Mouse (Mus musculus) liver, adult 2 months (tissue): Measurements from ENCODE around the gene Prr7. TPM values are rescaled to one million over a fixed set of nuclear protein-coding genes. Genes with fewer than 3 reads are reported as not detected.

Experiments
- DNase-seq: peaks from one replicate; pipeline ENCODE4 v3.0.0-alpha.2; 2011; ENCODE audit warnings: low read depth, low spot score; ENCODE audit errors: extremely low read depth
- H3K27ac ChIP-seq: fragments of 200-500 bp; replicated peaks from 2 replicates; pipeline ENCODE4 v1.5.1; 2012; ENCODE audit warnings: low read depth, mild to moderate bottlenecking, control low read depth, inconsistent platforms, low read length; ENCODE audit not compliant: insufficient read depth
- H3K27me3 ChIP-seq: fragments of 200-500 bp; 2 replicates; pipeline ENCODE4 v1.6.1; 2012; ENCODE audit warnings: mild to moderate bottlenecking, moderate library complexity, low read length, inconsistent platforms; ENCODE audit not compliant: control insufficient read depth, insufficient read depth
- H3K36me3 ChIP-seq: fragments of 200-500 bp; 2 replicates; pipeline ENCODE4 v1.6.1; 2012; ENCODE audit warnings: low read length, inconsistent platforms; ENCODE audit not compliant: control insufficient read depth, insufficient read depth
- H3K4me1 ChIP-seq: fragments of 200-500 bp; 2 replicates; pipeline ENCODE4 v1.6.1; 2011; ENCODE audit warnings: low read length; ENCODE audit not compliant: control insufficient read depth, insufficient read depth
- H3K4me3 ChIP-seq: fragments of 200-500 bp; 2 replicates; pipeline ENCODE4 v1.5.1; 2011; ENCODE audit warnings: low read depth, mild to moderate bottlenecking, control low read depth, low read length, moderate library complexity; ENCODE audit not compliant: insufficient read depth
- H3K79me2 ChIP-seq: fragments of 200-500 bp; 2 replicates; pipeline ENCODE4 v1.6.1; 2012; ENCODE audit warnings: inconsistent platforms, mild to moderate bottlenecking, low read length, moderate library complexity; ENCODE audit not compliant: control insufficient read depth, insufficient read depth
- H3K9ac ChIP-seq: fragments of 200-500 bp; 2 replicates; pipeline ENCODE4 v1.6.1; 2012; ENCODE audit warnings: low read depth, mild to moderate bottlenecking, control low read depth, inconsistent platforms, low read length
- CTCF ChIP-seq: fragments of 200-500 bp; IDR thresholded peaks from 2 replicates; pipeline ENCODE4 v1.5.1; 2011; ENCODE audit warnings: low read depth, low read length, control low read depth
- POLR2A ChIP-seq: fragments of 200-500 bp; IDR thresholded peaks from 2 replicates; pipeline ENCODE4 v1.6.1; 2011; ENCODE audit warnings: low read length, control low read depth; ENCODE audit not compliant: insufficient read depth; ENCODE audit errors: extremely low read depth
- WGBS: fragments of 180-500 bp; shearing (Covaris S2); methylation state at CpG from one replicate; pipeline ENCODE4 v1.1.7; 2018; 5-methylcytosine and 5-hydroxymethylcytosine counted together
- polyA plus RNA-seq: library from polyadenylated mRNA; depleted of rRNA; stranded (reverse); fragments of >200 nt; gene quantifications from 2 replicates; pipeline ENCODE4 v1.2.3, GENCODE M21; 2012
- total RNA-seq: library from RNA; depleted of rRNA; stranded (reverse); fragments of >200 nt; gene quantifications from 2 replicates; pipeline ENCODE4 v1.2.3, GENCODE M21; 2014

Gene Prr7
- total and polyA plus RNA-seq, 2 experiments, result 0.31 TPM; not detected in 1

DNA sequence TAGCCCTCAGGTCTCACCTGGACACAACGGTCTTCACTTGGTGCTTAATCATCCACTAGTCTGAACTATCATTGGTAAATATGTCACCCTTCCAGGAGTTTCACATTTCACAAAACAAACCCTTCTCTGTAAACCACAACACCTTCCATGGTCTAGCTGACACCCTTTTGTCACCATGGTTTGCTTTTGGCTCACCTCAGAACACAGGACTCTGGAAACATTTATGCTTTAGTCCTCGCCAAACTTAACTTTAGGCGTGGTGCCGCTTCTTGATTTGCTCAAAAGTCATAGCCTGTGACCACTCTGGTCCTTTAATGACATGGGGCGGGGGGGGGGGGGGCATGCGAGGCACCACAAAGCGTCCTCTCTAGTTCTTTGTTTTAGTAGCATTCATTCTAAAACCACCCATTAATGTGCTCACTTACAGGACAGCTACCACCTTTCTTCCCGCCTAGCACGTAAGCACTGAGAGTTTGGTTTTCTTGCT is 20.2 kb upstream of the Prr7 start:
- no peak for DNase-seq
- H3K27me3 ChIP-seq, result no peaks in the 10 kb centered on the region
- no peaks in the 10 kb centered on the region for H3K36me3 ChIP-seq
- H3K79me2 ChIP-seq, result peaks cover 8% of the 10 kb centered on the region; the same call in 1 of the 2 replicates
- TF ChIP-seq CTCF (no peak), POLR2A (no peak)
- H3K4me3 ChIP-seq, result no peak overlapping the region; the same call in 1 of the 2 replicates
- no peak overlapping the region; the same call in 1 of the 2 replicates for H3K9ac ChIP-seq
- H3K4me1 ChIP-seq, result peaks cover 11% of the 10 kb centered on the region
- 39% methylated on average over 9 of the region's 9 CpGs for WGBS
- H3K27ac ChIP-seq, result peak overlapping the region; percentile 68

DNA sequence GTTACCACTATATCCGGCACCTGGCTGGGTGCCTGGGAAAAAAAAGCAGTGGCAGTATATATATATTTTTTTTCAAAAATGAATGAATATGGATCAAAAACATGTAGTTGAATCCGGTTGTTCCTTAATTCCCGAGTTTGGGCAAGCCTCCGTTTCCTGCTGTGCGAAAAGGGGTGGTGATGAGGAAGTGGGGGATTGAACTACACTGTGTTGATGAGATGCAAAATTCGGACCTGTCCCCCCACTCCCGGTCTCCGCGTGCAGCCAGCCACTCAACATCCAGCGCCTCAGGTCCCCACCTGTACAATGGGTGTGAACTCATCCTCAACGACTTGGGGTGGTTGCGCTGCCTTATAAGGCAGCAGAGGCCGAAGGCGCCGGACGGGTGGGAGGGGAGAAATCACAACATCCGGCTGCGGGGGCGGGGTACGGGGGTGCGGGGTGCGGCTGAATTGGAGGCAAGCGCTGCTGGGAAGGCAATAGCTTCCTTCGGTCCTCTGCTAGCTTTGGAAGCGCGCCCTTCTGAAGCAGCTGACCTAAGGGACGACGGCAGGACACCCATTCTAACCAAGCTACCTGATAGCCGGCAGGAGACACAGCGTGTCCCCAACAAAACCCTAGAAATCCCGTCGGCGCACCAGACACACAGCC is 19.7 kb upstream of the Prr7 start:
- H3K9ac ChIP-seq, result peak overlapping the region; percentile 58
- H3K4me1 ChIP-seq, result peaks cover 11% of the 10 kb centered on the region
- no peaks in the 10 kb centered on the region for H3K36me3 ChIP-seq
- no peaks in the 10 kb centered on the region for H3K27me3 ChIP-seq
- DNase-seq, result no peak
- WGBS, result 1% methylated on average over 33 of the region's 33 CpGs
- H3K4me3 ChIP-seq, result peak overlapping the region; percentile 70
- H3K79me2 ChIP-seq, result peaks cover 8% of the 10 kb centered on the region; the same call in 1 of the 2 replicates
- TF ChIP-seq POLR2A, result 0 out of 2 replicates have a peak, but pooled peaks have one; percentile 23
- TF ChIP-seq CTCF, result no peak
- H3K27ac ChIP-seq, result peak overlapping the region; percentile 71

- WGBS, result under 1% methylated on average over 34 of the region's 35 CpGs
These were observed 19.1 kb upstream of the Prr7 start, which contains the start of gene Grk6 for GRCm38 (mm10) chr13:55444937-55445315. TSS of gene Grk6 (plus strand) at chr13:55445072.

DNA sequence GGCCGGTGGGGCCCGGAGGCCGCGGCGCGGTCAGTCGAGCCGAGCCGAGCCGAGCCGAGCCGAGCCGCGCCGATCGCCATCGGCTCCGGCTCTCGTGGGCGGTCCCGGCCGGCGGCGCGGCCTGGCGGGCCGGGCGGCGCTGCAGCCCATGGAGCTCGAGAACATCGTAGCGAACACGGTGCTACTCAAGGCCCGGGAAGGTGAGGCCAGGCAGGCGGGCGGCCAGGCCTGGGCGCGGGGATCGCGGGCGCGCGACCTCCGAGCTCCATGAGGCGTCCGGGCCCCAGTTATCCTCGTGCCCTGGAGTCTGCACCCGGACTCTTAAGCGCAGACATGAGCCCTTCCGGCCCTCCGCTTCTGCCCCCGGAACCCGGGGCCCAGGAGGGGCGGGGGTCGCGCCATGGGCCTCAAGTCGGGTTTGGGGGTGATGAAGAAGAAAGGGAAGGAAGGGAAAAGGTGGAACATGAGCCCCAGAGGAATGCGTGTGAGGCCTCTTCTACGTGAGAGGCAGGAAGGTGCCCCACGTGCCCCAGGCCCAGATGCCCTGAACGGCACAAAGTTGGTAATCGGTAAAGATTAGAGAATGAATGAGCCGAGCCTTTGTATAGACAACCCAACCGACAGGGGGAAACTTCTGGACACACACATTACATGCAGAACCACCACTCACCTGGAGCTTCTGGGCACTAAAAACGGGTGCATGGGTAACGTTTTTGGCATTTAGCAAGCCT is 18.5 kb upstream of the Prr7 start:
- Histone ChIP-seq H3K4me1 (peaks cover 13% of the 10 kb centered on the region), H3K9ac (peak overlapping the region; percentile 94), H3K4me3 (peak overlapping the region; percentile 85), H3K79me2 (peaks cover 8% of the 10 kb centered on the region; the same call in 1 of the 2 replicates), H3K27ac (peak overlapping the region; percentile 75), H3K36me3 (no peaks in the 10 kb centered on the region), H3K27me3 (no peaks in the 10 kb centered on the region)
- WGBS, result under 1% methylated on average over 66 of the region's 66 CpGs
- DNase-seq, result no peak
- TF ChIP-seq CTCF, result no peak
- TF ChIP-seq POLR2A, result no peak

More at GRCm38 (mm10) chr13:55444937-55445315, 19.1 kb upstream of the Prr7 start, which contains the start of gene Grk6:
- Histone ChIP-seq H3K4me1 (peaks cover 11% of the 10 kb centered on the region), H3K9ac (peak within 1 kb of the TSS; percentile 94), H3K4me3 (peak within 1 kb of the TSS; percentile 85), H3K79me2 (peaks cover 8% of the 10 kb centered on the region; the same call in 1 of the 2 replicates), H3K27ac (peak within 1 kb of the TSS; percentile 75), H3K36me3 (no peaks in the 10 kb centered on the region), H3K27me3 (no peaks in the 10 kb centered on the region)
- DNase-seq, result peak; percentile 97
- no peak for TF ChIP-seq POLR2A
- no peak for TF ChIP-seq CTCF

DNA sequence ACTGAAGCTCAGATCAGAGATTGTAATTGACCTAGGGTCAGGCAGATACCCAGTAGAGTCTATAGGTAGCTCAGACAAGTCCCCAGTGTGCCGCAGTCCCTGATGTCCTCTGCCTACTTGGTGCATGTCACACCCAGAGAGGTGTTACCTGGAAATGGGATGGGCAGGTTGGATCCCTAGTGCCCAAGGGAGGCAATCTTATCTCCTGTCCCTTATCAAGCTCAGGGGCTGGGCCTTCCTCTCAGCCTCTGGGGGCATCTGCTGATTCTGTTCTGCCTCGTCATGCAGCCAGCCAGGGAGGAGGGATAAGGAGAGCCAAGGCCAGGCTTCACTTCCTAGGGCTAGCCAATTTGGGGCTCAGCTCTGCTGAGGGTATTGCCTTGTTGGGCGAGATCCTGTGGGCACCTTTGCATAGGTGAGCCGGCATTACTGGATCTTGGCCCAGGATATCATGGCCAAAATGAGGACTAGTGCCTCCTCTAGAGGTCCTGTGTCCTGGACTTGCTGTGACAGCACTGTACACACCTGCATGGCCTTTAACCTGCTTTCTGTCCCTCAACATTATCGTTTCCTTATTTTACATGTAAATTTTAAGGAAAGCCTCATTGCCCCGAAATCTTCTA is 17.5 kb upstream of the Prr7 start:
- Histone ChIP-seq H3K4me1 (peaks cover 15% of the 10 kb centered on the region), H3K79me2 (peaks cover 8% of the 10 kb centered on the region; the same call in 1 of the 2 replicates), H3K27me3 (no peaks in the 10 kb centered on the region), H3K9ac (no peak overlapping the region), H3K27ac (no peak overlapping the region), H3K36me3 (no peaks in the 10 kb centered on the region), H3K4me3 (no peak overlapping the region)
- WGBS, result 70% methylated on average over 6 of the region's 6 CpGs
- no peak for DNase-seq
- no peak for TF ChIP-seq CTCF
- no peak for TF ChIP-seq POLR2A
